Mouse (Mus musculus) heart, embryonic 14.5 days (tissue): ENCODE results near the gene Dtnbp1. TPM values are rescaled to one million over a fixed set of nuclear protein-coding genes. Genes with fewer than 3 reads are reported as not detected.

Source experiments
- ATAC-seq: fragments of 200-750 bp; cut with Nextera tagmentation; 2 replicates; pipeline ENCODE4 v1.8.0; 2017; ENCODE audit warnings: low read depth, moderate TSS enrichment; ENCODE audit not compliant: insufficient number of reproducible peaks, insufficient read depth, low FRiP score
- H3K27ac ChIP-seq, 2 experiments: fragments of 200-500 bp in 1 of 2; fragments of 300-500 bp in 1 of 2; sonication (generic) in 1 of 2; replicated peaks in 1 of 2; 2 replicates each; pipeline ENCODE4 v1.5.1; 2012 to 2014; ENCODE audit warnings: low read depth in 2 of 2, low read length in 2 of 2, control low read depth in 1 of 2, mild to moderate bottlenecking in 1 of 2, mixed read lengths in 1 of 2; ENCODE audit not compliant: control insufficient read depth in 1 of 2, insufficient read depth in 1 of 2
- H3K27me3 ChIP-seq: fragments of 300-500 bp; sonication (generic); 2 replicates; pipeline ENCODE4 v1.6.1; 2014; ENCODE audit warnings: mild to moderate bottlenecking, low read length, control low read depth; ENCODE audit not compliant: control insufficient read depth, insufficient read depth
- H3K36me3 ChIP-seq: fragments of 300-500 bp; sonication (generic); 2 replicates; pipeline ENCODE4 v1.6.1; 2014; ENCODE audit warnings: mild to moderate bottlenecking, control low read depth, low read length, mixed read lengths; ENCODE audit not compliant: control insufficient read depth, insufficient read depth
- H3K4me1 ChIP-seq, 2 experiments: fragments of 200-500 bp in 1 of 2; fragments of 300-500 bp in 1 of 2; sonication (generic) in 1 of 2; 2 replicates each; pipeline ENCODE4 v1.6.1; 2012 to 2014; ENCODE audit warnings: low read length in 2 of 2, control low read depth in 1 of 2, mixed read lengths in 1 of 2; ENCODE audit not compliant: control insufficient read depth in 2 of 2, insufficient read depth in 2 of 2
- H3K4me2 ChIP-seq: fragments of 300-500 bp; sonication (generic); 2 replicates; pipeline ENCODE4 v1.6.1; 2014; ENCODE audit warnings: mild to moderate bottlenecking, low read length
- H3K4me3 ChIP-seq, 2 experiments: fragments of 200-500 bp in 1 of 2; fragments of 300-500 bp in 1 of 2; sonication (generic) in 1 of 2; 2 replicates each; pipeline ENCODE4 v1.5.1; 2012 to 2014; ENCODE audit warnings: low read length in 2 of 2, mild to moderate bottlenecking in 2 of 2, control low read depth in 1 of 2, low read depth in 1 of 2, moderate library complexity in 1 of 2; ENCODE audit not compliant: control insufficient read depth in 1 of 2, insufficient read depth in 1 of 2
- H3K9ac ChIP-seq: fragments of 300-500 bp; sonication (generic); 2 replicates; pipeline ENCODE4 v1.6.1; 2014; ENCODE audit warnings: mild to moderate bottlenecking, low read length
- H3K9me3 ChIP-seq: fragments of 300-500 bp; sonication (generic); 2 replicates; pipeline ENCODE4 v1.6.1; 2016; ENCODE audit warnings: low read length, control low read depth; ENCODE audit not compliant: control insufficient read depth
- WGBS: fragments of 180-500 bp; shearing (Covaris S2); extraction: QIAGEN DNeasy Blood & Tissue Kit; methylation state at CpG from one replicate; pipeline ENCODE4 v1.1.7; 2014; 5-methylcytosine and 5-hydroxymethylcytosine counted together
- polyA plus RNA-seq: library from polyadenylated mRNA; unstranded; fragments of >200 nt; fragmentation: Nextera tagmentation; extraction: Ambion mirVana; gene quantifications from 2 replicates; pipeline ENCODE4 v1.2.1, GENCODE M21; 2014

Dtnbp1 gene
- polyA plus RNA-seq, 1 experiment from 2014 or later: 98.5 TPM

DNA sequence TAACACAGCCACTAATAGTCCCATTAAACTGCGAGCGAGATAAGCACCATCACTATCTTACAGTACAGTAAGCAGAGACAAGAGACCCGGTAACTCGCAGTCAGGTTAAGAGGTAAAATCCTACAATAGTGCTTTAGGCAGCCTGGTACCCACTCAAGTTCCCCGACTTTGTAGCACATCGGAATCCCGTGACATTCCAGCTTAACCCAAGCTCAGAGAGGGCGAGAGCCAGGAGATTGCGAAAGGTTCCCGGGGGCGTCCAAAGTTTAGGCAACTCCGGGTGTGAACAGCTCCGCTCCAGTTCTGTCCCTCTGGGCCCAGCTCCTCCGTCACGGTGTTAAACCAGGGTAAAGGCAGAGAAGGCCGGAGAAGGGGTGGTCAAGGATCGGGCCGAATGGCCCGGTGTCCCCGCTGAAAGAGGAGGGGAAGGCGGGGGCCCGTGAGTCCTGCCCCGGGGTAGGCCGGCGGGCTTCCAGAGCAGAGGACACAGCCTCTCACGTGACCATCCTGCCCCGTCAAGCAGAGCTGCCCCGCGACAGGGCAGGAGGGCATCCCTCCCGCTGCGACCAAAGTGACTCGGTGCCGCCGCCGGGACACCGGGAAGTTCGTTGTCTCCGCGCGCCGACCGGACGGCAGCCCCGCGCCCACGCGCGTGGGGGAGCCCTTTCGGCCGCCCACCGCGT is 578 bp downstream of the Dtnbp1 start:
- Histone ChIP-seq H3K36me3 (peaks cover 13% of the 10 kb centered on the region), H3K27me3 (no peaks in the 10 kb centered on the region), H3K9ac (peak overlapping the region; percentile 92), H3K4me2 (peak overlapping the region; percentile 88), H3K9me3 (no peaks in the 10 kb centered on the region), H3K4me1 (peaks cover 13 to 34% of the 10 kb centered on the region in 2 experiments), H3K27ac (peak overlapping the region; percentile 63 to 90), H3K4me3 (peak overlapping the region; percentile 58 to 85)
- peak; percentile 78 for ATAC-seq
- under 1% methylated on average over 52 of the region's 52 CpGs for WGBS

DNA sequence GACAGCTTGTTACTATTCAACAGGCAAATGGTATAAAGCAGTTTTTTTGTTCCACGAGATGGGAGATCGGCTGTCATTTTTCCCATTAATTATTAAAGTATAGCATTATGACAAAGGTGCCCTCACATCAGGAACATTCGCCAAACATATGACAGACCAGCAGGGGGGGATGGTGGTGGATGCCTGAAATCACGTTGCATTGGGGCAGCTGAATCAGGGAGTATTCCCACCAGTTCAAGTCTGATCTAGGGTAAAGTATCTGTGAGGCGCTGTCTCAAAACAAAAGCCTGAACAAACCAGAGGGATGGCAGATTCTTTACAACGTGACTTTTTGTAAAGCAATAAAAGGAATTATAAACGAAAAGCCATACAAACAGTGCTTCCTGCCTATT is 1.1 kb downstream of the Dtnbp1 start:
- no peaks in the 10 kb centered on the region for H3K9me3 ChIP-seq
- H3K9ac ChIP-seq: peak overlapping the region; percentile 92
- WGBS: 24% methylated on average over 7 of the region's 7 CpGs
- ATAC-seq: no peak
- H3K36me3 ChIP-seq: peaks cover 13% of the 10 kb centered on the region
- H3K27ac ChIP-seq: peak overlapping the region; percentile 63 to 90; a peak in 3 of 4 replicates
- H3K4me2 ChIP-seq: peak overlapping the region; percentile 88
- peaks cover 13 to 34% of the 10 kb centered on the region in 2 experiments for H3K4me1 ChIP-seq
- H3K4me3 ChIP-seq: peak overlapping the region; percentile 58 to 85
- no peaks in the 10 kb centered on the region for H3K27me3 ChIP-seq

DNA sequence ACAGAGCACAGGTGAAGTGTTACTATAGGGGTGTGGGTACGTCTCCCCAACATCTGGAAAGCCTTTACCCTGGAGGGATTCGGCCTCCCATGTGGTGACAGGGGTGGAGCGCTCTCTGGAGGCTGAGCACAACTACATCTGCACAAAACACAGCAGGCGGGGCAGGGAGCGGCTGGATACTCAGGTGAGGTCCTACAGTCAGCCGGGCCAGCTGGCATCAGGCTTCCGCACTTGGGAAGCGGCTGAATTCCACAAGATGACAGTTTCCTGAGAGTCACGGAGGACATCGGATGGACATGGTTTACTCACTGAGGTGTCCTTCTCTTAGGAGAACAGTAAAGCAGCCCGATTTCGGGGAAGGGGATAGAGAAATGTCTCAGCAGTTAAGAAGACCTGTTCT is 2.7 kb downstream of the Dtnbp1 start:
- Histone ChIP-seq H3K27ac (peak overlapping the region; percentile 2 to 41; a peak in 1 of 4 replicates), H3K4me1 (peaks cover 13 to 34% of the 10 kb centered on the region in 2 experiments), H3K9ac (no peak overlapping the region), H3K27me3 (no peaks in the 10 kb centered on the region), H3K36me3 (peaks cover 13% of the 10 kb centered on the region), H3K4me3 (no peak overlapping the region), H3K9me3 (no peaks in the 10 kb centered on the region), H3K4me2 (peak overlapping the region; percentile 21; the same call in 1 of the 2 replicates)
- WGBS: 88% methylated on average over 12 of the region's 12 CpGs
- no peak for ATAC-seq

DNA sequence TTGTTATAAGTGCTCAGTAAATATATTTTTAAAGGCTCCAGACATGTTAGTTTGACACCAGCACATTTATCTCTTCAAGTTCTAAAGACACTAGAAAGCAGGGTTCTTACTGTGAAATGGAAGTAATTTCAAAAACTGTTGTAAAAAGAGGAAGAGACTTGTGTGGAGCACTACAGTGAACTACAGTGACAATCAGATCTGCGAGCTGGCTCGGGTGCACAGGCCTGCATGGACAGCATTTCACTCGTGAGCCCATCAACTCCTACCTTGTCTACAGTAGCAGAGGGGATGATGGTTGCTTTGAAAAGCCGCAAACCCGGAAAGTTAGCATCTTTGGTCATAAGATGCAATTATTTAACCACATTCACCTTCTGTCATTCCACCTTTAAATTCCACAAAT is 5.6 kb downstream of the Dtnbp1 start:
- Histone ChIP-seq H3K27ac (no peak overlapping the region), H3K4me1 (peaks cover 9 to 28% of the 10 kb centered on the region in 2 experiments), H3K4me3 (no peak overlapping the region), H3K27me3 (no peaks in the 10 kb centered on the region), H3K4me2 (no peak overlapping the region), H3K9me3 (no peaks in the 10 kb centered on the region), H3K36me3 (peaks cover 27% of the 10 kb centered on the region), H3K9ac (no peak overlapping the region)
- ATAC-seq: no peak
- WGBS: 82% methylated on average over 5 of the region's 5 CpGs

DNA sequence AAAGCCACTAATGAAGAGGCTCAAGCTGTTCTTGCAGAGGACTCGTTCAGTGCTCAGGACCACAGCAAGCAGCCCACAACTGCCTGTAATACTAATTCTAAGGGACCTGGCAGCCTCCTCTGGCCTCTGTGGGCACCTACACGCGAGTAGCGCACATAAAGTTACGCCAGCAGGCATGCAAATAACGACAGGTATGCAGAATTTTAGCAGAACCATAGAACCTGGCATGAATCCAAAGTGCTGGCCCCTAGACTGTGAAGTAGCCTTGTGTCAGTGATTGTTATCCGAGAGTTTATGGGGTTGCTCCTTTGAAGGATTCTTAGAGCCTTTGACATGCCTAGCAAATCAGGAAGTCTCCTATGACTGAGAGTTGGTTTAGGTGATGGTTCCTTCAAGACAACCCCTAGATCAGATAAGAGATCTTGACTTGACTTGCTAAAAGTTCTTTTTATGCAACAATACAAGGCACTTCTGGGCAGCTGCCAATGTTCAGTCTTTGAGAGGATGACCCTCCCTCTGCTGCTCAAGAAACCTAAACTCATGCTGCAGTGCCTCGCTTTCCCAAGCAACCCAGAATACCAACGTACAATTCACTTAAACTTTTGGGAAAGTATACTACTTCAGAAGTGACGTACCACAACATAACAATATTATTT is 9.3 kb downstream of the Dtnbp1 start:
- Histone ChIP-seq H3K36me3 (peaks cover 25% of the 10 kb centered on the region), H3K4me2 (no peak overlapping the region), H3K9me3 (no peaks in the 10 kb centered on the region), H3K27ac (no peak overlapping the region), H3K9ac (no peak overlapping the region), H3K4me1 (0 out of 4 replicates have a peak, but pooled peaks cover 0 to 3% of the 10 kb centered on the region in 2 experiments), H3K4me3 (no peak overlapping the region), H3K27me3 (no peaks in the 10 kb centered on the region)
- no peak for ATAC-seq
- 91% methylated on average over 10 of the region's 10 CpGs for WGBS

DNA sequence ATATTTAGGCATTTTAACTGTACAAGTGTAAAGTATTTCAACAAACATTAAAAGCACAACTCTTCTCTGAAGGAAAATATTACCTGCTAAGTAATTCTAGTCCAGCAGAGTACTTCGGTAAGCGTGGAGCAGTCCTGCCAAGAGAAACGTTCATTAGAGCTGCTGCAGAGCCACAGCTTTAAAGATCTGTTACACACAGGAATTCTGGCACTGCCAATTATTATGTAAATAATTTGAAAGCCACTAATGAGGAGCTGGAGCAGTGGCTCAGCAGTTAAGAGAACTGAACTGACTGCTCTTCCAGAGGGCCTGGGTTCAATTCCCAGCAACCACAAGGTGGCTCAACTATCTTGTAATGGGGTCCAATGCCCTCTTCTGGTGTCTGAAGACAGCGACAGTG is 10.0 kb downstream of the Dtnbp1 start:
- no peak for ATAC-seq
- no peaks in the 10 kb centered on the region for H3K4me1 ChIP-seq
- H3K4me2 ChIP-seq: no peak overlapping the region
- no peaks in the 10 kb centered on the region for H3K27me3 ChIP-seq
- no peak overlapping the region for H3K27ac ChIP-seq
- no peak overlapping the region for H3K4me3 ChIP-seq
- peaks cover 29% of the 10 kb centered on the region for H3K36me3 ChIP-seq
- WGBS: 89% methylated on average over 4 of the region's 4 CpGs
- no peaks in the 10 kb centered on the region for H3K9me3 ChIP-seq
- H3K9ac ChIP-seq: no peak overlapping the region

DNA sequence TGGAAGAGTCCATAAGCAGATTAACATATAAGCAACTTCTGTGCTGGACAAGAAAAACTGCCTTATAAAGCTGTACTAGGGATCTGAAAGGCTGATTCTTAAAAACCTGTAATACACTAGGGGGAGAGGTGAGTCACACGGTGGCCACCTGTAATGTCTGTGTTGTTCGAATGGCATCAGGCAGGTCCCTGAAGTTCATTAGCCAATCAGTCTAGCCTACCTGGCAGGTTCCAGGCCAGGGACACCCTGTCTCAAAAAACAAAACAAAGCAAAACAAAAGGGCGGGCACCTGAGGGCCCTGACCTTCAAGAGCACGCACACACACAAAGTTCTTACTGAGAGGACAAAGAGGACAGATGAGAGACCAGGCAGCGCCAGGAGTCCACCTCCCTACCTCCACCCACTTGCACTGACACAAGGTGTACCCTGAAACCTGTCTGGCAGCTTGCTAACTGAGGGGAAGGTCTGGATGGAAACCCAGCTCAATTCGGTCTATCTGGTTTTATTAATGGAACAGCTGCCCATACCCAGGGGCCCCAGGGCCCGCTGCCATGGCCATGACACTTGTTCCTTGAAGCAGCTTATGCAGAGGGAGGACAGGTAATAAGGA is 11.8 kb downstream of the Dtnbp1 start:
- WGBS: 89% methylated on average over 7 of the region's 7 CpGs
- Histone ChIP-seq H3K9me3 (no peaks in the 10 kb centered on the region), H3K4me2 (no peak overlapping the region), H3K27ac (no peak overlapping the region), H3K4me3 (no peak overlapping the region), H3K4me1 (no peaks in the 10 kb centered on the region), H3K27me3 (no peaks in the 10 kb centered on the region), H3K9ac (no peak overlapping the region), H3K36me3 (peaks cover 38% of the 10 kb centered on the region)
- no peak for ATAC-seq
